Mouse (Mus musculus): ENCODE measurements at regions not wholly inside any gene's neighbourhood (a gene's known extent, or its start where the extent isn't known, plus 50 kb on each side); places are given as distances from the start of the nearest gene placed in this dataset.

DNA sequence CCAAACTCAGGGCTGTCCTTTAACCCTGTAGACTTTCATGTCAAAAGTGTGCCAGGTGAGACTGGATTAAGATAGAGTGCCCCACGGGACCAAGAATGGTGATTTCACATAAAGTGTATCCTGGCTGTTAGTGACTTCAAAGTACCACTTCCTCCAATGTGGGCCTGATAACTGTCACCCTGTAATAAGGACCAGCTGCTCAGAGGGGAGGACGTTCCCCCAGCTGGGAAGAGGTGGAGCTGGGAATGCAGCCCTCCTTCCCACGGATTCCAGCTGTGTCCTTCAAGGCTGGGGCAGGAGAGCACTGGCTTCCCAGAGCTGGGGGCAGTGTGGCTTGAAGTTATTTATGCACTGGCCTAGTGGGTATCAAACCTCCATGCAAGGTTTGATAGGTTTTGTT lies 89.7 kb upstream of the Kcng1 start:
- 58% methylated on average over 3 of the region's 3 CpGs for WGBS
- H3K4me3 ChIP-seq = no peak overlapping the region
- no peak for DNase-seq (ENCODE audit: extremely low spot score, low spot score)

GRCm38 (mm10) chr2:168359200-168359599 lies 77.7 kb upstream of the Kcng1 start:
- H3K4me3 ChIP-seq = no peak overlapping the region
- H3K27ac ChIP-seq = no peak overlapping the region
- 0 out of 2 replicates have a peak, but pooled peaks cover 2% of the 10 kb centered on the region for H3K4me1 ChIP-seq
- H3K27me3 ChIP-seq (ENCODE audit: poor library complexity, severe bottlenecking) = no peaks in the 10 kb centered on the region; the same call in 1 of the 2 replicates
- no peak for DNase-seq (ENCODE audit: extremely low spot score, low spot score)
- no peaks in the 10 kb centered on the region for H3K9me3 ChIP-seq
- 70% methylated on average over 8 of the region's 8 CpGs for WGBS
- H3K36me3 ChIP-seq (replicated peaks) = no peaks in the 10 kb centered on the region

More for the DNA sequence above, 89.7 kb upstream of the Kcng1 start:
- no peaks in the 10 kb centered on the region for H3K36me3 ChIP-seq (replicated peaks)
- peaks cover 18% of the 10 kb centered on the region for H3K9me3 ChIP-seq
- H3K4me1 ChIP-seq = 0 out of 2 replicates have a peak, but pooled peaks cover 3% of the 10 kb centered on the region
- H3K27ac ChIP-seq = no peak overlapping the region
- no peaks in the 10 kb centered on the region for H3K27me3 ChIP-seq (ENCODE audit: poor library complexity, severe bottlenecking)

GRCm38 (mm10) chr2:168358551-168358950 lies 77.0 kb upstream of the Kcng1 start:
- H3K27ac ChIP-seq = no peak overlapping the region
- no peaks in the 10 kb centered on the region for H3K9me3 ChIP-seq
- H3K27me3 ChIP-seq (ENCODE audit: poor library complexity, severe bottlenecking) = peaks cover 4% of the 10 kb centered on the region; the same call in 1 of the 2 replicates
- no peak overlapping the region for H3K4me3 ChIP-seq
- 0 out of 2 replicates have a peak, but pooled peaks cover 2% of the 10 kb centered on the region for H3K4me1 ChIP-seq
- DNase-seq (ENCODE audit: extremely low spot score, low spot score) = no peak
- H3K36me3 ChIP-seq (replicated peaks) = no peaks in the 10 kb centered on the region
- WGBS = 90% methylated on average over 6 of the region's 6 CpGs

- Histone ChIP-seq H3K4me3 (no peak overlapping the region), H3K36me3 (replicated peaks) (no peaks in the 10 kb centered on the region), H3K27ac (no peak overlapping the region), H3K27me3 (ENCODE audit: poor library complexity, severe bottlenecking) (peaks cover 8% of the 10 kb centered on the region; the same call in 1 of the 2 replicates), H3K9me3 (no peaks in the 10 kb centered on the region), H3K4me1 (peaks cover 3% of the 10 kb centered on the region; the same call in 1 of the 2 replicates)
- WGBS = 81% methylated on average over 6 of the region's 6 CpGs
- no peak for DNase-seq (ENCODE audit: extremely low spot score, low spot score)
These were observed 76.3 kb upstream of the Kcng1 start for GRCm38 (mm10) chr2:168357815-168358214.

- DNase-seq (ENCODE audit: extremely low spot score, low spot score) = no peak
- Histone ChIP-seq H3K4me1 (peaks cover 6% of the 10 kb centered on the region; the same call in 1 of the 2 replicates), H3K9me3 (no peaks in the 10 kb centered on the region), H3K27ac (no peak overlapping the region), H3K4me3 (no peak overlapping the region), H3K36me3 (replicated peaks) (no peaks in the 10 kb centered on the region), H3K27me3 (ENCODE audit: poor library complexity, severe bottlenecking) (peaks cover 11% of the 10 kb centered on the region; the same call in 1 of the 2 replicates)
- 73% methylated on average over 10 of the region's 10 CpGs for WGBS
These were observed 72.9 kb upstream of the Kcng1 start for GRCm38 (mm10) chr2:168354397-168354796.

DNA sequence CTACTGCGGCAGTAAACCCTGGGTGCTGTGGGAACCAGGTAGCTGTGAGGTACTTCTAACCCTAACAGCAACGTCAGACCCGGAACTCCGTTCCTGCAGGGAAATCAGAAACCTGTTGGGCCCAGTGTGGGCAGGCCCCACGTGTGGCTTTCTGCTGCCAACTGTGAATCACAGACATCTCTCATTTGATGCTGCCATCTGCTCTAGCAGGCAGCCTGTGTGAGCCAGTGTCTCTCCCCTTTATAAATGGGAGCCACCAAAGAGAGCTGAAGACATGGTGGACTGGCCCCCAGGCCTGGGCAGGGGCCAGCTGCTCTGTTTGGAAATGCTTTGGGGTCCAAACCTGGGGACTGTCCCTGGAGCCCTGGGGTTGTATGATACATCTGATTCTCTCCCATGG lies 71.1 kb upstream of the Kcng1 start:
- 88% methylated on average over 5 of the region's 5 CpGs for WGBS
- H3K36me3 ChIP-seq (replicated peaks) = no peaks in the 10 kb centered on the region
- DNase-seq (ENCODE audit: extremely low spot score, low spot score) = no peak

DNA sequence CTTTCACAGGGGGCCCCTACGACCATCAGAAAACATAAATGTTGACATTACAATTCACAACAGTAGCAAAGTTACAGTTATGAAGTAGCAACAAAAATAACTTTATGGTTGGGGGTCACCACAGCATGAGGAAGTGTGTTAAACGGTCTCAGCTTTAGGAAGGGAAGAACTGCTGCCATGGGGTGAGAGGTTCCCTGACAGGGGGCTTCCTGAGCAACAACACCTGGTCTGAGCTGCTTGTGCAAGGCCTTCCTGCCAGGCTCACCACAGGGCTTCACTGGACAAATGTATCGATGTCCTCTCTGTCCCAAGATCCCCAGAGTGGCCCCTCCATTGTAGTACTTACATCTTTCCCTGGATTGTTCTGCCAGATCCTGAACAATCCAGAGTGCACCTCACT lies 70.7 kb upstream of the Kcng1 start:
- no peak for DNase-seq (ENCODE audit: extremely low spot score, low spot score)
- Histone ChIP-seq H3K27me3 (ENCODE audit: poor library complexity, severe bottlenecking) (peaks cover 22% of the 10 kb centered on the region; the same call in 1 of the 2 replicates), H3K9me3 (no peaks in the 10 kb centered on the region; the same call in 1 of the 2 replicates), H3K27ac (no peak overlapping the region), H3K4me3 (no peak overlapping the region), H3K36me3 (replicated peaks) (no peaks in the 10 kb centered on the region), H3K4me1 (peaks cover 6% of the 10 kb centered on the region; the same call in 1 of the 2 replicates)
- WGBS = 74% methylated on average over 3 of the region's 3 CpGs

More for the DNA sequence above, 71.1 kb upstream of the Kcng1 start:
- H3K27ac ChIP-seq = 0 out of 2 replicates have a peak overlapping the region, but pooled peaks have one; percentile 25
- no peak overlapping the region for H3K4me3 ChIP-seq
- peaks cover 19% of the 10 kb centered on the region; the same call in 1 of the 2 replicates for H3K27me3 ChIP-seq (ENCODE audit: poor library complexity, severe bottlenecking)
- H3K9me3 ChIP-seq = no peaks in the 10 kb centered on the region; the same call in 1 of the 2 replicates
- H3K4me1 ChIP-seq = peaks cover 6% of the 10 kb centered on the region; the same call in 1 of the 2 replicates

DNA sequence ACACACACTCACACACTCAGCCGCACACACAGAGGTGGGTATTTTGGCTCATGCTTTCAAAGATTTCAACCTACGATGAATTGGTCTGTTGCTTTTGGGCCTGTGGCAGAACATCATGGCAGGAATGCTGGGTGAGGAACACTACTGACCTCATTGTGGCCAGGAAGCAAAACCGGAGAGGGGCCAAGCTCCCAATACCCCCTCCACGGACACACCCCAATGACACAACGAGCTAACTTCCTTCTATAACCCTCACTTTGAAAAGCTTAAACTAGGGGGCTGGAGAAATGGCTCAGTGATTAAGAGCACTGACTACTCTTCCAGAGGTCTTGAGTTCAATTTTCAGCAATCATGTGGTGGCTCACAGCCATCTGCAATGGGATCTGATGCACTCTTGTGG lies 63.8 kb upstream of the Kcng1 start:
- WGBS = 86% methylated on average over 5 of the region's 5 CpGs
- Histone ChIP-seq H3K36me3 (replicated peaks) (no peaks in the 10 kb centered on the region), H3K4me1 (peaks cover 31% of the 10 kb centered on the region), H3K9me3 (no peaks in the 10 kb centered on the region; the same call in 1 of the 2 replicates), H3K27ac (no peak overlapping the region), H3K27me3 (ENCODE audit: poor library complexity, severe bottlenecking) (peaks cover 72% of the 10 kb centered on the region), H3K4me3 (no peak overlapping the region)
- no peak for DNase-seq (ENCODE audit: extremely low spot score, low spot score)

GRCm38 (mm10) chr2:168343705-168344104 lies 62.2 kb upstream of the Kcng1 start:
- H3K27me3 ChIP-seq (ENCODE audit: poor library complexity, severe bottlenecking) = peaks cover 88% of the 10 kb centered on the region
- no peaks in the 10 kb centered on the region; the same call in 1 of the 2 replicates for H3K9me3 ChIP-seq
- DNase-seq (ENCODE audit: extremely low spot score, low spot score) = no peak
- 29% methylated on average over 7 of the region's 7 CpGs for WGBS
- no peak overlapping the region for H3K4me3 ChIP-seq
- H3K36me3 ChIP-seq (replicated peaks) = no peaks in the 10 kb centered on the region
- H3K27ac ChIP-seq = peak overlapping the region; percentile 53; the same call in 1 of the 2 replicates
- H3K4me1 ChIP-seq = peaks cover 41% of the 10 kb centered on the region

DNA sequence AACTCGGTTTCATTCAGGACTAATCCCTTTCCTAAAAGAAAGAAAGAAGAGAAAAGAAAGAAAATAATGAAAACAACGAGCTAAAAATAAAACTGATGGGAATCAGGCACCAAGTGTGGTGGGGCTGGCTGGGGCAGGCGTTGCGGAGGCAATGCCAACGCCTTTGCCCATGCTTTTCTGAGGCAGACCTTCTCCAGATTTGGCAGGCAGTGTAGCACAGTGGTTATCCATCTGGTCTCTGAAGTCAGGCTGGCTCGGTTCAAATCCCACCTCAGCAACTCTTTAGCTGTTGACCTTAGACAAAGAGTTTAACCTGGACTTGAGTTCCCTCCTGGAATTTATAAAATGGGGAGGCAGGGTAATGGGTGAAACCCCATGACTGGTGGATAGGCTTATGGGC lies 57.3 kb upstream of the Kcng1 start:
- no peaks in the 10 kb centered on the region for H3K36me3 ChIP-seq (replicated peaks)
- H3K4me3 ChIP-seq = no peak overlapping the region
- H3K9me3 ChIP-seq = no peaks in the 10 kb centered on the region
- no peak overlapping the region for H3K27ac ChIP-seq
- peaks cover 52% of the 10 kb centered on the region for H3K4me1 ChIP-seq
- no peak for DNase-seq (ENCODE audit: extremely low spot score, low spot score)
- H3K27me3 ChIP-seq (ENCODE audit: poor library complexity, severe bottlenecking) = peaks cover 48% of the 10 kb centered on the region
- WGBS = 73% methylated on average over 6 of the region's 6 CpGs

DNA sequence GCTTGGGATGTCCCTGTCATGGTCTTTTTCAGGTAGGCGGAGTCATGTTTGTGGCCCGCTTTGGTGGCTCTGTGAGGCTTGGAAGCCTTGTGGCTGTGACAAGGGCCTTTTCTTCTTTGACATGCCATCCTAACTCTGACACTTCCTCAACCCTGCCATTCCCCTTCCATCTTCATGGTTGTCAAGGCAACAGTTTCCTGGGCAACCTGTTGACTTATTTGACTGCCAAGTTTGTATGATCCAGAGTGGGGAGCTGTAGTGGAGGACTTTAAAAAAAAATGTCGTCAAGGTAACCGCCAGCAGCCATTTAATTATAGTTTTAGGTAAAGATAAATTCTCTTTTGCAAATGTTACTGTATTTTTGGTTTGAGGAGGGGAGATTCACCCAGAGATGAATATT lies 56.8 kb upstream of the Kcng1 start:
- no peak overlapping the region for H3K27ac ChIP-seq
- DNase-seq (ENCODE audit: extremely low spot score, low spot score) = peak; percentile 61
- peaks cover 48% of the 10 kb centered on the region for H3K27me3 ChIP-seq (ENCODE audit: poor library complexity, severe bottlenecking)

DNA sequence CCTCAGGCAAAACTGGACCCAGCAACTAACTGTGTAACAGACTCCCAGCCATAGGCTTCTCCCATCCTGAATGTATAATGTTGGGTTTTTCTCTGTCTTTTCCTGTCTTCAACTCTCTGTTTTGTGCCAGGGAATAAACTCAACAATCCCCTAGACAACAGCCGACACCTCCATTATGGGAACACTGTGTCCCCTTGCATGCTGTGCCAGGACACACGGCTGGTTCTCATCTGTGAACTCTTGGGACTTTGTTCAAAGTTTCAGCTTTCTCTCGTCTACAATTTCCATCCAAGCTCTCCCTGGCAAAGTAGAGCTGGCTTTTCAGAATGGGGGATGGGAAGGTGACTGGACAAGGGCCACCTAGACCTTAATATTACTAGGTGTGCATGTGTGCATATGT lies 56.1 kb upstream of the Kcng1 start:
- no peak for DNase-seq (ENCODE audit: extremely low spot score, low spot score)
- Histone ChIP-seq H3K4me3 (no peak overlapping the region), H3K9me3 (no peaks in the 10 kb centered on the region), H3K36me3 (replicated peaks) (no peaks in the 10 kb centered on the region), H3K27ac (no peak overlapping the region), H3K27me3 (ENCODE audit: poor library complexity, severe bottlenecking) (peaks cover 43% of the 10 kb centered on the region), H3K4me1 (peaks cover 49% of the 10 kb centered on the region)
- WGBS = 81% methylated on average over 3 of the region's 3 CpGs

More for the DNA sequence above, 56.8 kb upstream of the Kcng1 start:
- Histone ChIP-seq H3K36me3 (replicated peaks) (no peaks in the 10 kb centered on the region), H3K4me3 (no peak overlapping the region), H3K4me1 (peaks cover 52% of the 10 kb centered on the region), H3K9me3 (no peaks in the 10 kb centered on the region)
- WGBS = 72% methylated on average over 4 of the region's 4 CpGs

- no peak overlapping the region for H3K4me3 ChIP-seq
- 92% methylated on average over 11 of the region's 11 CpGs for WGBS
- peaks cover 42% of the 10 kb centered on the region for H3K4me1 ChIP-seq
These were observed 54.3 kb upstream of the Kcng1 start for GRCm38 (mm10) chr2:168335739-168336385.

More at GRCm38 (mm10) chr2:168335739-168336385, 54.3 kb upstream of the Kcng1 start:
- Histone ChIP-seq H3K27ac (no peak overlapping the region), H3K27me3 (ENCODE audit: poor library complexity, severe bottlenecking) (peaks cover 26% of the 10 kb centered on the region), H3K36me3 (replicated peaks) (no peaks in the 10 kb centered on the region), H3K9me3 (no peaks in the 10 kb centered on the region)
- DNase-seq (ENCODE audit: extremely low spot score, low spot score) = no peak

All from forebrain, embryonic 10.5 days (tissue).